Mouse (Mus musculus): Measurements from ENCODE around the gene Tln1.
A peak's percentile ranks its signal among the peaks of the same experiment; 100 is the strongest.

- TF ChIP-seq CTCF (conservative IDR thresholded peaks at IDR 0.05; ENCODE audit: low read length), result peak; percentile 73
- TF ChIP-seq POU5F1 (IDR thresholded peaks at IDR 0.05; ENCODE audit: borderline replicate concordance, low read length), result no peak
Observed at GRCm38 (mm10) chr4:43498983-43499382, 63.5 kb downstream of the Tln1 start.
